Mouse (Mus musculus) liver, embryonic 15.5 days (tissue): ENCODE results near the gene Ugt2b34. TPM values are rescaled to one million over a fixed set of nuclear protein-coding genes. Genes with fewer than 3 reads are reported as not detected.
"Not testable (repeated sequence)": the region's sequence is repeated elsewhere in the genome, so short reads cannot be mapped to it uniquely, and the experiment has no call there.

Experiments
- ATAC-seq: fragments of 200-750 bp; cut with Nextera tagmentation; 2 replicates; pipeline ENCODE4 v1.8.0; 2017; ENCODE audit warnings: moderate number of reproducible peaks, mild to moderate bottlenecking, moderate library complexity; ENCODE audit not compliant: insufficient read depth
- H3K27ac ChIP-seq: fragments of 300-500 bp; sonication (generic); replicated peaks from 2 replicates; pipeline ENCODE4 v1.5.1; 2015; ENCODE audit warnings: mild to moderate bottlenecking, inconsistent platforms
- H3K27me3 ChIP-seq: fragments of 300-500 bp; sonication (generic); 2 replicates; pipeline ENCODE4 v1.6.1; 2015; ENCODE audit warnings: mild to moderate bottlenecking, inconsistent platforms
- H3K36me3 ChIP-seq: fragments of 300-500 bp; sonication (generic); replicated peaks from 2 replicates; pipeline ENCODE4 v1.6.1; 2015; ENCODE audit warnings: moderate library complexity, mild to moderate bottlenecking, inconsistent platforms
- H3K4me1 ChIP-seq: fragments of 300-500 bp; sonication (generic); replicated peaks from 2 replicates; pipeline ENCODE4 v1.6.1; 2015; ENCODE audit warnings: inconsistent platforms
- H3K4me2 ChIP-seq: fragments of 300-500 bp; sonication (generic); 2 replicates; pipeline ENCODE4 v1.6.1; 2015; ENCODE audit warnings: moderate library complexity, mild to moderate bottlenecking, inconsistent platforms
- H3K4me3 ChIP-seq: fragments of 300-500 bp; sonication (generic); replicated peaks from 2 replicates; pipeline ENCODE4 v1.5.1; 2015; ENCODE audit warnings: mild to moderate bottlenecking, inconsistent platforms
- H3K9ac ChIP-seq: fragments of 300-500 bp; sonication (generic); 2 replicates; pipeline ENCODE4 v1.6.1; 2015; ENCODE audit warnings: moderate library complexity, mild to moderate bottlenecking, inconsistent platforms
- H3K9me3 ChIP-seq: fragments of 300-500 bp; sonication (generic); replicated peaks from 2 replicates; pipeline ENCODE4 v1.6.1; 2016; ENCODE audit warnings: inconsistent platforms
- WGBS: fragments of 180-500 bp; shearing (Covaris S2); methylation state at CpG from one replicate; pipeline ENCODE4 v1.1.7; 2015; ENCODE audit warnings: mixed read lengths; ENCODE audit not compliant: insufficient replicate concordance; 5-methylcytosine and 5-hydroxymethylcytosine counted together
- polyA plus RNA-seq: library from polyadenylated mRNA; unstranded; fragments of >200 nt; fragmentation: Nextera tagmentation; extraction: Ambion mirVana; gene quantifications from 2 replicates; pipeline ENCODE4 v1.2.1, GENCODE M21; 2015

Ugt2b34 gene
- polyA plus RNA-seq, 1 experiment from 2014 or later = 62.4 TPM

DNA sequence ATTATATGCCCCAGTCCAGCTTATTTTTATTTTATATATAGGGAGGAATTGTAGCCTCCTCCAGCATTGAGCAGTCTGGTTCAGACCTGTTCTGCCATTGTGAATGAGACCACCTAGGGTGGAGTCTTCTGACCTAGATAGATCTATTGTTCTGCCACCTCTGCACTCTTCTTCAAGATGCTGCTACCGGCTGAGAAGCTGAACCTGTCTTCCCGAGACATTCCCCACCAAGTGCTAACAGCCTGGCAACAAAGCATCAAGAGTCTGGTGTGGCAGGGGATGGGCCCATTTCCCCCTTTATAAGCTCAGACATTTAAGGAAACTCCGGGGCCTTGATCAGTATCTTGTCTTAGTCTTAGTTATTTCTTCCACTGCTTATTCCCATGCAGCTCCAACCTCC, 48.4 kb downstream of the Ugt2b34 start:
- no peaks in the 10 kb centered on the region for H3K36me3 ChIP-seq
- no peak for ATAC-seq
- H3K27ac ChIP-seq = no peak overlapping the region
- H3K4me1 ChIP-seq = no peaks in the 10 kb centered on the region
- 39% methylated on average over 3 of the region's 3 CpGs for WGBS
- H3K4me2 ChIP-seq = no peak overlapping the region
- no peak overlapping the region for H3K9ac ChIP-seq
- H3K27me3 ChIP-seq = no peaks in the 10 kb centered on the region
- H3K9me3 ChIP-seq = no peaks in the 10 kb centered on the region
- no peak overlapping the region for H3K4me3 ChIP-seq

DNA sequence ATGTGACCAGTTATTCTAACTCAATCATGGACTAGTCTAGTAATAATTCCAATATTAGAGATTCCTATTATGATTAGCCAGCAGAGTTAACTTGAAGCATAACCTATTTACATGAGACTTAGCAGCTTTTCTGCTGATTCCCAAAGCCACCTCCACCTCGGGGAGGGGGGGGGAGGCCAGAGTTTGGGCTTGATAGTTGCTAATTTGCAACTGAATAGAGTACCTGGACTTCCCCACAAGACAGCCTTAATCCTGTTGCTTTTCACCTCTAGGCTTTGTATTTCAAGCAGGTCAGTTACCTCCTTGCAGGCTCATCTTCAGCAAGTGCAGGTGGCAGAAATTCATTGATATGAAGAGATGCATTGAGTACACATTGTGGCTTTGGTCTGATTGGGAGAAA, 49.1 kb downstream of the Ugt2b34 start:
- no peak overlapping the region for H3K4me2 ChIP-seq
- no peak overlapping the region for H3K9ac ChIP-seq
- H3K36me3 ChIP-seq = no peaks in the 10 kb centered on the region
- WGBS = 13% methylated on average over 1 of the region's 1 CpGs
- no peak overlapping the region for H3K27ac ChIP-seq
- no peak overlapping the region for H3K4me3 ChIP-seq
- no peaks in the 10 kb centered on the region for H3K27me3 ChIP-seq
- H3K9me3 ChIP-seq = no peaks in the 10 kb centered on the region
- ATAC-seq = no peak
- H3K4me1 ChIP-seq = no peaks in the 10 kb centered on the region

DNA sequence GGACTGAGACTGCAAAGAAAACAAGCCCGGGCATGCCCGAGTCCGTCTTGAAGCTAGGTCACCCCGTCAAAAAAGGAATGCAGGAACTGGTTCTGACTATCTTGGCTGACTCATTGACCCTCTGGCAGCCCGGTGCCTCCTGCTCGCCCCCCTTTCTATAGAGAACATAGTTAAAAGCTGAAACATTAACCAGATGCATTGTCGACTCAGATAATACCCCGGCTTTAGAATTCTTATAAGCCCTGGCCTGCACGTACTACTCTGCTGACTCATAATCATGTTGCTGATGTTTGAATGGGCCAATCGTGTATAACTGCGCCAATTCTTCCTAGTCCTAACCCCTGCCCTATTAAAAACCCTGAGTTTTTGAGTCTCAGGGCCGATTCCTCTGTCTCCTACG, 50.2 kb downstream of the Ugt2b34 start:
- not testable (repeated sequence) for H3K9ac ChIP-seq, H3K27me3 ChIP-seq, H3K4me1 ChIP-seq, H3K27ac ChIP-seq, H3K4me2 ChIP-seq, H3K4me3 ChIP-seq, H3K9me3 ChIP-seq, ATAC-seq, H3K36me3 ChIP-seq
- 70% methylated on average over 13 of the region's 13 CpGs for WGBS

DNA sequence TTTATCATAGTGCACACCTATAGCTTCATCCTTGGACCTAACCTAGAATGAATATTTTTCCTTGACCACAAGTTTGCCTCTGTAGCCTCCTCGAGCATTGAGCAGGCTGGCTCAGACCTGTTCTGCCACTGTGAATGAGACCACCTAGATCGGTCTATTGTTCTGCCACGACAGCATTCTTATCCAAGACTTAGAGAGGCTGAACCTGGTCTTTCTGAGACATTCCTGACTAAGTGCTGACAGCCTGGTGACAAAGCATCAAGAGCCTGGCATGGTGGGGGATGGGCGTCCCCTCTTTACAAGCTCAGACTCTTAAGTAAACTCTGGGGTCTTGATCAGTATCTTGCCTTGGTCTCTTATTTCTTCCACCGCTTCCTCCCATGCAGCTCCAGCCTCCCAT, 55.1 kb downstream of the Ugt2b34 start:
- 51% methylated on average over 5 of the region's 5 CpGs for WGBS

DNA sequence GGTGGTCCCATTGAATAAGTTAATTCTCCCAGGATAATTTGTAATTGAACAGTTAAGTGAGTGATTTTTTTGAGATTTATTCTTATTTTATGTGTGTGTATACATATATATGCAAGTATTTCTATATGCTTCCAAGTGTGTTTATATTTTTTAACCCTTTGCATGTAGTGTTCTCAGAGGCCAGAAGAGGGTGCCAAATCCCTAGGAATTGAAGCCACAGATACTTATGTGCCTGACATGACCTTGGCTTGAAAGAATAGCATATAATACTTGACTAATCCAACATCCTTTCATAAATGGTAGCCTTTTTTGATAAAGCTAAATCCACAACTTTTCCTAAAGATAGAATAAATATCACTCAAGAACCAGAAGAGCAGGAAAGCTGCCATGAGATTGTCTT, 56.6 kb downstream of the Ugt2b34 start:
- no peak for ATAC-seq
- Histone ChIP-seq H3K36me3 (no peaks in the 10 kb centered on the region), H3K4me3 (no peak overlapping the region), H3K27ac (no peak overlapping the region), H3K4me2 (no peak overlapping the region), H3K4me1 (no peaks in the 10 kb centered on the region), H3K9me3 (no peaks in the 10 kb centered on the region), H3K27me3 (no peaks in the 10 kb centered on the region), H3K9ac (no peak overlapping the region)

More for the DNA sequence above, 55.1 kb downstream of the Ugt2b34 start:
- Histone ChIP-seq H3K9me3 (no peaks in the 10 kb centered on the region), H3K4me3 (no peak overlapping the region), H3K9ac (no peak overlapping the region), H3K4me2 (no peak overlapping the region), H3K36me3 (no peaks in the 10 kb centered on the region), H3K27ac (no peak overlapping the region), H3K27me3 (no peaks in the 10 kb centered on the region), H3K4me1 (no peaks in the 10 kb centered on the region)
- no peak for ATAC-seq

DNA sequence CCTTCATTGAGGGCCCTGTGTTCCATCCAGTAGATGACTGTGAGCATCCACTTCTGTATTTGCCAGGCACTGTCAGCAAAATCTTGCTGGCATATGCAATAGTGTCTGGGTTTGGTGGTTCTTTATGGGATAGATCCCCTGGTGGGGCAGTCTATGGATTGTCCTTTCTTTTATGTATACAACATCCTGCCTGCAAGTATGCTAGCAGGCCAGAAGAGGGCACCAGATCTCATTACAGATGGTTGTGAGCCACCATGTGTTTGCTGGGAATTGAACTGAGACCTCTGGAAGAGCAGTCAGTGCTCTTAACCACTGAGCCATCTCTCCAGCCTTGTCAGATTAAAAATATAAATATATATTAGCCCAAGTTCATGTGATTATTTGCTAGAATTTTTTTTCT, 65.5 kb downstream of the Ugt2b34 start:
- not testable (repeated sequence) for H3K27me3 ChIP-seq, H3K27ac ChIP-seq, ATAC-seq, H3K4me2 ChIP-seq, H3K4me3 ChIP-seq, H3K9ac ChIP-seq, H3K36me3 ChIP-seq, H3K4me1 ChIP-seq, H3K9me3 ChIP-seq

DNA sequence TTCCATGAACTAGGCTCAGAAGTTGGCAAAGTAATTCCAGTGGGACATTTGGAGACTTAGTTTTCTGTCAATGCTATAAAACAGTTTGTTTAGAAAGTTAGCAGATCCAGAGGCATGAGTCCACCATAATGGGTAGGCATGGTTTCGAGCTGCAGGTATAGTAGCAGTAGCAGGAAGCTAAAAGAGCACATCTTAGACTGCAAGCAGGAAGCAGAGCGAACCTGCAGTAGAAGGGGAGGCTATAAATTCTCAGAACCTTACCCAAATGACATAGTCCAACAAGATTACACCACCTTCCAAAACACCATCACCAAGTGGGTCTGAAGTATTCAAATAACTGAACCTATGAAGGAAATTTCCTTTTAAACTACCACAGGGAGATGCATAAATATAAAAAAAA, 66.5 kb downstream of the Ugt2b34 start:
- Histone ChIP-seq H3K4me2 (no peak overlapping the region), H3K36me3 (peaks cover 13% of the 10 kb centered on the region), H3K4me3 (no peak overlapping the region), H3K27me3 (no peaks in the 10 kb centered on the region), H3K9me3 (no peaks in the 10 kb centered on the region), H3K27ac (no peak overlapping the region), H3K4me1 (no peaks in the 10 kb centered on the region), H3K9ac (no peak overlapping the region)
- ATAC-seq = no peak
- 70% methylated on average over 2 of the region's 2 CpGs for WGBS

Other genes starting within 250 kb of the Ugt2b34 start
- gene Tmprss11b, start 230.6 kb downstream of the Ugt2b34 start, polyA plus RNA-seq = not detected in 2 replicates
- not detected in 2 replicates for gene Tmprss11e, start 161.1 kb downstream of the Ugt2b34 start, polyA plus RNA-seq
- 12.4 and 13.0 TPM in 2 replicates for gene Ythdc1, start 102.7 kb downstream of the Ugt2b34 start, polyA plus RNA-seq
- gene Ugt2b1, start 19.6 kb upstream of the Ugt2b34 start, polyA plus RNA-seq = 0.47 and 0.92 TPM in 2 replicates
- gene Ugt2b35, start 93.9 kb upstream of the Ugt2b34 start, polyA plus RNA-seq = 1.3 and 1.8 TPM in 2 replicates
- gene Ugt2b36, start 185.6 kb upstream of the Ugt2b34 start, polyA plus RNA-seq = 32.3 and 37.3 TPM in 2 replicates
- gene Ugt2b5, start 233.4 kb upstream of the Ugt2b34 start, polyA plus RNA-seq = 26.0 and 33.0 TPM in 2 replicates